Mouse (Mus musculus): ENCODE measurements at regions not wholly inside any gene's neighbourhood (a gene's known extent, or its start where the extent isn't known, plus 50 kb on each side); places are given as distances from the start of the nearest gene placed in this dataset.
A peak's percentile ranks its signal among the peaks of the same experiment; 100 is the strongest.

DNA sequence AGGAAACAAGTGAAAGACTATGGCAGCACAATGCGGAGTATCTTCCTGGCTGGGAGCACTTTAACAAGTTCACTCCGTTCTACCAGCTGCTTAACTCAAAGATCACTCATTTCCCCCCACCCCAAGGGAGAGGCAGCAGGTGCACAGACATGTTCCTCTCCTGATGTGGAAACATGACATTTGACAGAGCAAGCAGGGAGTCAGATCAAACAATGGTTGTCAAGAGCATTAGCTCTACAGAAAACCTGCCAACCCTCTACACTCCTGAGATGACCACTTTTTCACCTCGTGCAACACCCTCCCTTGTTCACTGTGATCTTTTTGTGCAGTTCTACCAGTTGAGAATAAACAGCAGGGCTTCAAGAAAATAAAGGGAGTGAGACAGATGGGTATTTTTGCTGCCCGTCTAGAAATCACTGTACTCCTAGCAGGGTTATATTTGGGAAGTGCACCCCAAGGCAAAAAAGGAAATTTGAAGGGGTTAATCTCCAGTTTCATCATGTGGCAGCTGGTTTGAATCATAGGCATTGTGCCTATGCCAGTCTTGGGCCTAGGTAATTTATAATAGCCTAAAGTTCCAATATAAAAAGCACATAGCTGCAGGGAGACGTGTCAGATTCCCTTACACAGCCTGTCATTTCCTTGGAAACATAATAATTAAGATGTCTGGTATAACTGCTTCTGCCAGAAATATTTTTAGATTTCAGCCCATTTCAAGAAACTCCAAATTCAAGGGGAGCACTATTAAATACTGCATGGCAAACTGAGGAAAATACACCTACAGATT, 210.5 kb upstream of the Epha6 start:
- H3K4me3 ChIP-seq (ENCODE audit: low read depth, low read length) = no peak overlapping the region
- ATAC-seq (ENCODE audit: low FRiP score) (peak; percentile 83), DNase-seq (ENCODE audit: low spot score) (peak; percentile 61)
- H3K9ac ChIP-seq (replicated peaks; ENCODE audit: low read length, poor library complexity, severe bottlenecking) = no peak overlapping the region
- H3K9me3 ChIP-seq (ENCODE audit: low read length) = no peaks in the 10 kb centered on the region
- no peak overlapping the region for H3K27ac ChIP-seq (ENCODE audit: low read depth, low read length)
- H3K4me1 ChIP-seq (ENCODE audit: insufficient read depth, low read length) = no peaks in the 10 kb centered on the region
- no peaks in the 10 kb centered on the region for H3K36me3 ChIP-seq (ENCODE audit: insufficient read depth, low read length)
- H3K27me3 ChIP-seq (ENCODE audit: insufficient read depth, low read length) = no peaks in the 10 kb centered on the region
- no peak overlapping the region for H3K4me2 ChIP-seq (ENCODE audit: low read depth, low read length, poor library complexity, severe bottlenecking)
- no peak for TF ChIP-seq CTCF (IDR thresholded peaks at IDR 0.05)
- WGBS = 31% methylated on average over 5 of the region's 5 CpGs

DNA sequence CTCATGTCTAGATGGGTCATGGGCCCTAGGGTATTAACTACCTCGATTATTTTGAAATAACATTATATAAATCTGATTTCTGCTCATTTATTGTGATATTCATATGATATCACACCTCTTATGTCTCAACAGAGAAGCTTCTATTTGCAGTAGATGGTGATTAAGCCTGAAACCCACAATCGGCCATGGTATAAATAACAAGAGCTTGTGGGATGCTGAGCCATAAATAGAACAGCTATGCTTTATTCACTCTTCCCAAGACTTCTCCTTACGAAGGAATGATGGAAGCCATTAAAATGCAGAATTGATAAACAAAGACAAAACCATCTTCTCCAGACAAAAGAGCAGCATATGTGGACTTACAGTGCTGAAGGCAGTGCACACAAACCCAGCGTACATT, 195.4 kb upstream of the Epha6 start:
- H3K4me1 ChIP-seq (ENCODE audit: insufficient read depth, low read length) = no peaks in the 10 kb centered on the region
- H3K36me3 ChIP-seq (ENCODE audit: insufficient read depth, low read length) = no peaks in the 10 kb centered on the region
- H3K27ac ChIP-seq (ENCODE audit: low read depth, low read length) = no peak overlapping the region
- no peak for DNase-seq (ENCODE audit: low spot score)
- no peak overlapping the region for H3K4me3 ChIP-seq (ENCODE audit: low read depth, low read length)
- H3K4me2 ChIP-seq (ENCODE audit: low read depth, low read length, poor library complexity, severe bottlenecking) = no peak overlapping the region
- WGBS = 79% methylated on average over 4 of the region's 4 CpGs
- no peaks in the 10 kb centered on the region for H3K27me3 ChIP-seq (ENCODE audit: insufficient read depth, low read length)
- no peaks in the 10 kb centered on the region for H3K9me3 ChIP-seq (ENCODE audit: low read length)
- H3K9ac ChIP-seq (replicated peaks; ENCODE audit: low read length, poor library complexity, severe bottlenecking) = no peak overlapping the region
- no peak for ATAC-seq (ENCODE audit: low FRiP score)
- no peak for TF ChIP-seq CTCF (IDR thresholded peaks at IDR 0.05)

Data from midbrain, postnatal 0 days (tissue).